Mouse (Mus musculus) hindbrain, embryonic 12.5 days (tissue): ENCODE measurements around the gene Polrmt. TPM values are rescaled to one million over a fixed set of nuclear protein-coding genes. Genes with fewer than 3 reads are reported as not detected.

ENCODE experiments used
- ATAC-seq: fragments of 200-750 bp; cut with Nextera tagmentation; 2 replicates; pipeline ENCODE4 v1.8.0; 2017; ENCODE audit warnings: moderate TSS enrichment; ENCODE audit not compliant: low FRiP score
- H3K27ac ChIP-seq: fragments of 300-500 bp; sonication (generic); 2 replicates; pipeline ENCODE4 v1.5.1; 2016; ENCODE audit warnings: mild to moderate bottlenecking
- H3K27me3 ChIP-seq: fragments of 300-500 bp; sonication (generic); 2 replicates; pipeline ENCODE4 v1.6.1; 2016; ENCODE audit warnings: mild to moderate bottlenecking
- H3K36me3 ChIP-seq: fragments of 300-500 bp; sonication (generic); 2 replicates; pipeline ENCODE4 v1.6.1; 2016; ENCODE audit warnings: mild to moderate bottlenecking
- H3K4me1 ChIP-seq: fragments of 300-500 bp; sonication (generic); 2 replicates; pipeline ENCODE4 v1.6.1; 2016
- H3K4me2 ChIP-seq: fragments of 300-500 bp; sonication (generic); replicated peaks from 2 replicates; pipeline ENCODE4 v1.6.1; 2016; ENCODE audit warnings: mild to moderate bottlenecking
- H3K4me3 ChIP-seq: fragments of 300-500 bp; sonication (generic); 2 replicates; pipeline ENCODE4 v1.5.1; 2016; ENCODE audit warnings: mild to moderate bottlenecking
- H3K9ac ChIP-seq: fragments of 300-500 bp; sonication (generic); 2 replicates; pipeline ENCODE4 v1.6.1; 2016; ENCODE audit warnings: mild to moderate bottlenecking, moderate library complexity
- H3K9me3 ChIP-seq: fragments of 300-500 bp; sonication (generic); replicated peaks from 2 replicates; pipeline ENCODE4 v1.6.1; 2016; ENCODE audit warnings: mild to moderate bottlenecking
- WGBS: fragments of 180-500 bp; shearing (Covaris S2); methylation state at CpG from one replicate; pipeline ENCODE4 v1.1.7; 2016; 5-methylcytosine and 5-hydroxymethylcytosine counted together
- polyA plus RNA-seq: library from polyadenylated mRNA; unstranded; fragments of >200 nt; fragmentation: Nextera tagmentation; extraction: Ambion mirVana; gene quantifications from 2 replicates; pipeline ENCODE4 v1.2.1, GENCODE M21; 2016

Gene Polrmt
- polyA plus RNA-seq = 42.7 and 47.5 TPM in 2 replicates

DNA sequence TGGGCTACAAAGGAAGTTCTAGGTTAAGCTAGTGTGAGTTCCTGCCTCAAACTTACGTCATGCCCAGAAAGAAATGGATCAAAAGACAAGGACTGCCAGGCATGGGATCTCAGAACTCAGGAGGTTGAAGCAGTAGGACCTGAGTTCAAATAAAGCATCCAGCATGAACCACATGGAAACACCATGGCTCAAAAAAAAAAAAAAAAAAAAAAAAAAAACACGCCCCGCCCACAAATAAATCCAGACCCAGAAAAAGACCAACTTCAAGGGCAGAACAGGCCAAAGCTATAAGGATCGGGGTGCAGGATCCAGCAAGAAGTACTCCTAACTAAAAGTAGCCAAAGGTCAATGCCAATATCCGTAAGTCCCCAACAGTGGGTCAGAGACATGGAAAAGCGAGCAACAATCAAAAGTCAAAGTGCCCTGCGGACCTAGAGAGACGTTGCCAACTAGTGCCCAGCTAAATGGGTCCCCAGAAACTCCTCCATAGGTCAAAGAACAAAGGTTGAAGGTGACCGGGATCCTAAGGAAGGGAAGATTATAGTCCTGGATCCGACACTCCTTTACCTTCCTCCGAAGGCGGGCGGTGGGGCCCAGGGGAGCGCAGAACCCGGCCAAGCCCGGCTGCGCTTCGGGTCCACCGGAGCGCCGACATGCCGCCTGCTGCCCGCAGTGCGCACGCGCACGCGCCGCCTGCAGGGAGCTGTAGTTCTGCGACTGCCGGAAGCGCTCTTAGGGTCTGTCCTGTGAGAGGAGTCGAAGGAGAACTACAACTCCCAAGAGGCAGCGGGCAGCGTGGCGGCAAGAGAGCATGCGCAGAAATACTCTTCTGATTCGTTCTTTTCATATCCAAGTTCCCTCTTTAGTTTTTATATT, at the start of gene Polrmt:
Polrmt (minus strand) TSS at position 684 of the 876 bp plus-strand sequence.
- H3K9ac ChIP-seq = peak within 1 kb of the TSS; percentile 61
- H3K4me1 ChIP-seq = peaks cover 11% of the 10 kb centered on the region
- peak within 1 kb of the TSS; percentile 67 for H3K4me2 ChIP-seq
- no peaks in the 10 kb centered on the region for H3K9me3 ChIP-seq
- 3% methylated on average over 38 of the region's 38 CpGs for WGBS
- H3K27ac ChIP-seq = peak within 1 kb of the TSS; percentile 12; the same call in 1 of the 2 replicates
- peaks cover 34% of the 10 kb centered on the region for H3K36me3 ChIP-seq
- peak; percentile 96 for ATAC-seq
- H3K27me3 ChIP-seq = no peaks in the 10 kb centered on the region
- H3K4me3 ChIP-seq = peak within 1 kb of the TSS; percentile 56

DNA sequence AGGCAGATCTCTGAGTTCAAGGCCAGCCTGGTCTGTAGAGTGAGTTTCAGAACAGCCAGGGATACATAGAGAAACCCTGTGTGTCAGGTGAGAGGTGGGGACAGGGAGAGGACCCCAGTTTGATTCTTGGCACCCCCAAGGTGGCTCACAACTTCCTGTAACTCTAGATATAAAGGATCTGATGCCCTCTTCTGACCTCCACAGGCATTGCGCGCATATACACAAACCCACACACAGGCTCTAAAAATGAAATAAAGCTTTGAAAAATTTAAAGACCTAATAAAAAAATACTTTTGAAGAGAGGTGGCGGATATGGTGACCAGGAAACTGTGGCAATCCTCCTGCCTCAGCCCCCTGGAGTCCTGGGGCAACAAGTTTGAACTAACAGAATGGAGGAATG, 49.5 kb upstream of the Polrmt start:
- Histone ChIP-seq H3K4me1 (peaks cover 46% of the 10 kb centered on the region), H3K4me2 (0 out of 2 replicates have a peak overlapping the region, but pooled peaks have one; percentile 0), H3K9me3 (no peaks in the 10 kb centered on the region), H3K36me3 (0 out of 2 replicates have a peak, but pooled peaks cover 4% of the 10 kb centered on the region), H3K4me3 (no peak overlapping the region), H3K27ac (no peak overlapping the region), H3K9ac (no peak overlapping the region), H3K27me3 (no peaks in the 10 kb centered on the region)
- 96% methylated on average over 3 of the region's 3 CpGs for WGBS
- ATAC-seq = no peak

DNA sequence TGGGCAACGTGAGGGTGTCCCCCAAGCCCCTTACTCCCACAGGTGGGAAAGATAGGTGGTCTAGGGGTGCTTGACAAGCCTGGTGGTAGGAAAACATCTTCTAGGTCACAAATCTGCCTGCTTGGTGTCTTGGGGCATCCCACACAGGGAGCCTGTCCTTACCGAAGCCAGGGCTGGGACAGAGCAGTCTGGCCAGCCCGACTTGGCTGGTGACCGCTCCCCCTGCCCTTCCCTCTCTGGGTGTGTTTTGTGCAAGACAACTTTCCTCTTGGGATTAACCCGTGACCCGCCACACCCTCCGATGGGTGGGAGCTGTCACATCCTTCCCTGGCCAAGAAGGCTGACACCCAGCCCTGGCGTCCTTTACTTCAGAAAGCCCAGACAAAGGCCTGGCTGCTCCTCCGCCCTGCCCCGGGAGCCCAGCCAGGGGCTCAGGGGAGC, 48.1 kb upstream of the Polrmt start:
- peak overlapping the region; percentile 94 for H3K27ac ChIP-seq
- H3K36me3 ChIP-seq = no peaks in the 10 kb centered on the region
- no peaks in the 10 kb centered on the region for H3K27me3 ChIP-seq
- H3K4me3 ChIP-seq = peak overlapping the region; percentile 95
- peak; percentile 49 for ATAC-seq
- H3K4me2 ChIP-seq = peak overlapping the region; percentile 90
- no peaks in the 10 kb centered on the region for H3K9me3 ChIP-seq
- peaks cover 38% of the 10 kb centered on the region for H3K4me1 ChIP-seq
- WGBS = 4% methylated on average over 10 of the region's 10 CpGs
- H3K9ac ChIP-seq = peak overlapping the region; percentile 98

DNA sequence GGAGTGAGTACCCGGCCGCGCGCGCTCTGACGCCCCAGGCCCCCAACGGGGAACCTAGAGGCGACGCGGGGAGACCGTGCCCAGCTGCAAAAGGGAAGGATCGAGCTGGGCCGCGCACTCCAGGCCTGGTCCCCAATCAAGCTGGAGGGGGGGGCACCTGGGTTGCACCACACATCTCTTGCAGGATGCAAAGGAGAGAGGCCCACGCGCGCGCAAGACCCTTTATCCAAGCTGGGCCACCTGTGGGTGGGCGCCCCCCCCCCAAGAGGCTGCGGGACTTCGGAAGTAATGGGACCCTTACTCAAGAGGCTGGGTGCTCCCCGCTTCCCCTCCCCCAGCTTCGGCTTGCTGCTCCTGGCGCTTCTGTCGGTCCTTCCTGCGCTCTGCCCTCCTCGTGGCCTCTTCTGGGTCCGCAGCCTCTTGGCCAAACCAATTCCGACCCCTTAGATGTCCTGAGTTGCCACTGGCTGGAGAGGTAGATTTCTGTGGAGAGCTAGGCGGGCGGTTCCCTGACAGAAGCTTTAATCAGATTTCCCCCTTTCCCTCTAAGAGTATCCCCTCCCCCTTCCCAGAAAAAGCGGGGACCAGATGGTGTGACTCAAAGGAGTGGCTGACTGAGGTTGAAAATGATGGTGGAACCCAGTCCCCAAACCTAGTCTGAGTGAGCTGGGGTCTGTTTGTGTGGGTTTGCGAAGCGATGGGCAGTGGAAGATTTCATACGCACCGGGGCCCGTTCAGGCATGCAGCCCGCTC, 47.5 kb upstream of the Polrmt start:
- no peaks in the 10 kb centered on the region for H3K36me3 ChIP-seq
- peak overlapping the region; percentile 95 for H3K4me3 ChIP-seq
- H3K27me3 ChIP-seq = no peaks in the 10 kb centered on the region
- H3K9ac ChIP-seq = peak overlapping the region; percentile 98
- peaks cover 38% of the 10 kb centered on the region for H3K4me1 ChIP-seq
- no peaks in the 10 kb centered on the region for H3K9me3 ChIP-seq
- ATAC-seq = peak; percentile 71
- 3% methylated on average over 32 of the region's 38 CpGs for WGBS
- H3K27ac ChIP-seq = peak overlapping the region; percentile 94
- H3K4me2 ChIP-seq = peak overlapping the region; percentile 90

DNA sequence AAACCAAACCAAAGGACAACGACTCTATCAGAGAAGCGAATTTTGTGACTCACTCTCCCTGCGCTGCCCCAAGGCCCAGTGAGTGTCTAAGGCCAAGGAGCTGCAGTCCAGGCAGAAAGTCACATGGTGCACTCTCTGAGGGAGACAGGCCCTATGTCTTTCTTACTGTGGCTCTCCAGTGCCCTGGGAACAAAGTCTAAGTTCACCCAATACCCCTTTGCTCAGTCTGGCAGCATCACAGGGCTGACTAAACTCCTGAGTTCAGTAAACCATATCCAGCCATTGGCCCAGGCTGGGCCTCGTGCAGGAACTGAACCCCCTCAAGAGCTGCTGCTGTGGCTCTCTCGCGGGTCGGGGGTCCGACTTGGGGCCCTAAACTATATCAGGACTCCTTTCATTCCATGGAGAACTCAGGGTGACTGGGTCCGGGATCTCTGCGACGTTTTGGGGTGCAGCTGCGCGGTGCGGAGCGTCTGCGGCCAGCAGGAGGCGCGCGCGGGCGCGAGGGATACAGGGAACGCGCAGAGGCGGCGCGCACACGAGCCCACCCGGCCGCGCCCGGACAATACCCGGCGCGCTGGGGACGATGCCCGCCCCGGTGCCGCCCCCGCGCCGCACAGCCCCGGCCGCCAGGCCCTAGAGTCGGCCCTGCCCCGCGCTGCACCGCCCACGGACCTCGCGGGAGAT, 46.8 kb upstream of the Polrmt start, which contains the start of gene Palm:
Palm (plus strand) TSS at position 522 of the 687 bp plus-strand sequence.
- H3K4me3 ChIP-seq = peak within 1 kb of the TSS; percentile 95
- no peaks in the 10 kb centered on the region for H3K9me3 ChIP-seq
- H3K27me3 ChIP-seq = no peaks in the 10 kb centered on the region
- ATAC-seq = peak; percentile 66
- H3K9ac ChIP-seq = peak within 1 kb of the TSS; percentile 98
- peak within 1 kb of the TSS; percentile 94 for H3K27ac ChIP-seq
- H3K4me1 ChIP-seq = peaks cover 38% of the 10 kb centered on the region
- WGBS = 6% methylated on average over 43 of the region's 51 CpGs
- H3K36me3 ChIP-seq = no peaks in the 10 kb centered on the region
- H3K4me2 ChIP-seq = peak within 1 kb of the TSS; percentile 90

DNA sequence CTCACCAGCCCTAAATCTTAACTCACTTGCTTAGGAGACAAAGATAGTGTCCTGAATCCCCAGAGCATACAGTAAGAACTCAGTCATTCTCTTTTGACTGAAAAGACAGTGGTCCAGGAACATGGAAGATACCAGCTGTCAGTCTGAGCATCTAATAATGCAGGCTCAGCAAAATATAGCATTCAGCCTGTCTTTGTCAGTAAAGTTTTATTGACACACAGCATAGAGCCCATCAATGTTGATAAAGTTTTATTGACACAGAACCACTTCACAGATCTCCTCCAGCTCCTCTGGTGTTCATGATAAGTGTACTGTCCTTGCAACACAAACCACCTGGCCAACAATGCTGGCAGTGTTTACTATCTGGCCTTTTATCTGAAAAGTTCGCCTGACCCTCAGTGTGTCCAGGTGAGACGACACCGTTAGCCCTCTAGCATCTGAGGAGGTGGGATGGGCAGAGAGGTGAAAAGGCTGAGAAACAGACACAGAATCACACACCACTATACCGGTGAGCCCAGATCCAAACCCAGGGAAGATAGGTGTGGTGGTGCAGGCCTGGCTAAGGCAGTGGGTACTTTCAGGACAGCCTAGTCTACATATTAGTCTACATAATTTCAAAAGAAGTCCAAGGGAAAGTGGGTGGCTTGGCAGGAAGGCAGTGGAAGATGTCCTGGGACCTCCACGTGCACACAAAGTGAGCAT, 46.1 kb upstream of the Polrmt start:
- ATAC-seq = no peak
- Histone ChIP-seq H3K27me3 (no peaks in the 10 kb centered on the region), H3K4me1 (peaks cover 33% of the 10 kb centered on the region), H3K36me3 (no peaks in the 10 kb centered on the region), H3K27ac (peak overlapping the region; percentile 18; the same call in 1 of the 2 replicates), H3K4me3 (no peak overlapping the region), H3K9ac (peak overlapping the region; percentile 98; the same call in 1 of the 2 replicates), H3K9me3 (no peaks in the 10 kb centered on the region), H3K4me2 (peak overlapping the region; percentile 90; the same call in 1 of the 2 replicates)
- 81% methylated on average over 5 of the region's 5 CpGs for WGBS

DNA sequence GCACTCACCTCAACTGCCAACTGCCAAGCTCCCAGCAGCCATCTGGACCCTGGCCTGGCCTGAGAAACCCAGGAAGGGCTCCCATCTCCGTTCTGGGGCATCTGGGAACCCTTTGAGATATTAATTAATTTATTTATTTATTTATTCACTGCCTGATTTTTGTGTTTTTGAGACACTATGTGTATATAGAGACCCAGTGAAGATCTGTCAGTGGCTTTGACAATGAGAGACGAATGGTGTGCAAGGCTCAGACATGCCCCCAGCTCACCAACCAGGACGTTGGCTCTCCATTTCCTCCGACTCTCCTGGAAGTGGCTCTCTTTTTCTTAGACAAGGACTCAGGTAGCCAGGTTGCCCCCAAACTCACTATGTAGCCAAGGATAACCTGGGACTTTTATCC, 44.5 kb upstream of the Polrmt start, which contains the start of gene Prss57:
Prss57 (minus strand) TSS at position 101 of the 400 bp plus-strand sequence.
- H3K36me3 ChIP-seq = no peaks in the 10 kb centered on the region
- H3K4me1 ChIP-seq = peaks cover 18% of the 10 kb centered on the region
- no peak within 1 kb of the TSS for H3K9ac ChIP-seq
- H3K27me3 ChIP-seq = no peaks in the 10 kb centered on the region
- 84% methylated on average over 4 of the region's 4 CpGs for WGBS
- no peak within 1 kb of the TSS for H3K4me3 ChIP-seq
- no peak within 1 kb of the TSS for H3K27ac ChIP-seq
- no peak within 1 kb of the TSS for H3K4me2 ChIP-seq
- no peaks in the 10 kb centered on the region for H3K9me3 ChIP-seq
- ATAC-seq = no peak

DNA sequence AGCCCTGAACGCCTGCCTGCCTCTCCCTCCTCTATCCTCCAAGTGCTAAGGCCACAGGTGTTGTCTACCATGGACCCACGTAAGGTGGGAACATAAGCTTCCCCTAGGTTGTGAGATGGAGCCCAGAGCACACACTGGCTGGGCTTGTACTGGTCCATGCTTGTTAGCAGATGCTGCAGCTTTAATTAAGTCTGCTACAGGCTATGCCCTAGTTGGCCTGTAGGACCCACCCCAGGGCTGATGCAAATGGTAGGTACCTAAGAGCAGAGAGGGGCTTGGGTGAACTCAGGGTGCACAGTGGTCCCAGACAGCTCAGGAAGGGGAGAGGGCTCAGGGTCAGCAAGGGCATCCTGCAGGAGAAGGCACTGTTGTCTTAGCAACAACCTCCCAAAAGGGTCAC, 43.2 kb upstream of the Polrmt start:
- no peak overlapping the region for H3K9ac ChIP-seq
- WGBS = 51% methylated on average over 2 of the region's 2 CpGs
- no peak overlapping the region for H3K4me2 ChIP-seq
- H3K36me3 ChIP-seq = no peaks in the 10 kb centered on the region
- no peak overlapping the region for H3K4me3 ChIP-seq
- no peak overlapping the region for H3K27ac ChIP-seq
- peaks cover 10% of the 10 kb centered on the region for H3K4me1 ChIP-seq
- ATAC-seq = no peak
- peaks cover 6% of the 10 kb centered on the region for H3K27me3 ChIP-seq
- no peaks in the 10 kb centered on the region for H3K9me3 ChIP-seq

DNA sequence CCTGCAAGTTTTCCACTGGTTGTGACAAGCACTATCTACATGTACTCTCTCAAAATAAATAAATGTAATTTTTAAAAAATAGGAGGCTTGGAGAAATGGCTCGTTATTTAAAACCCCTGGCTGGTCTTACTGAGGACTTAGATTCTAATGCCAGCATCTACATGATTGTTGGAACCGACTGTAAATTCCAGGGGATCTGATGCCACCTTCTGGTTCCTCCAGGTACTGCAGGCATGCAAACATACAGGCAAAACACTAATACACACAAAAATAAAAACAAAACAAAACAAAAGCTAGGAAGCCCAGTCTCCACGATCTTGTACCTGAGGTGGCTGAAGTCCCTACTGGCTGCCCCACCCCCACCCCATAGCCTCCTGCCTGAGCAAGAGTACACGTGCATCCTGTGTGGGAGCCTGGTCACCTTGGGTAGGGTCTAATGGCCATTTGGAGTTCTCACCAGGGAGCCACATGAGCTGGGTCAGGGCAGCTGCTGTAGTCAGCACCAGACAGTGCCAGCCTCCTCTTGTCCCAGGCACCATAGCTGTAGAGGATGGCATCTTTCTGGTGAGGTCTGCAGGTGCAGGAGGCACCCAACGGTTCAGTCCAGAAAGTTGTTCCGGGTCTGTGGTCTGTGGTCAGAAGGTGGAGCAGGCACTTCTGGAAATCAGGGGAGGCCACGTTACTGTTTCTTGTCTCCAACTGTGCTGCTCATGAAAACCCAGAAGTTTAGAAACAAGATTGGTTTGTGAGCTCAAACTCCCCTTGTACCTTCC, 42.2 kb upstream of the Polrmt start:
- Histone ChIP-seq H3K36me3 (no peaks in the 10 kb centered on the region), H3K4me3 (no peak overlapping the region), H3K9me3 (no peaks in the 10 kb centered on the region), H3K27me3 (peaks cover 13% of the 10 kb centered on the region), H3K9ac (no peak overlapping the region), H3K4me2 (no peak overlapping the region), H3K27ac (no peak overlapping the region), H3K4me1 (peaks cover 9% of the 10 kb centered on the region; the same call in 1 of the 2 replicates)
- 38% methylated on average over 7 of the region's 7 CpGs for WGBS
- ATAC-seq = no peak

DNA sequence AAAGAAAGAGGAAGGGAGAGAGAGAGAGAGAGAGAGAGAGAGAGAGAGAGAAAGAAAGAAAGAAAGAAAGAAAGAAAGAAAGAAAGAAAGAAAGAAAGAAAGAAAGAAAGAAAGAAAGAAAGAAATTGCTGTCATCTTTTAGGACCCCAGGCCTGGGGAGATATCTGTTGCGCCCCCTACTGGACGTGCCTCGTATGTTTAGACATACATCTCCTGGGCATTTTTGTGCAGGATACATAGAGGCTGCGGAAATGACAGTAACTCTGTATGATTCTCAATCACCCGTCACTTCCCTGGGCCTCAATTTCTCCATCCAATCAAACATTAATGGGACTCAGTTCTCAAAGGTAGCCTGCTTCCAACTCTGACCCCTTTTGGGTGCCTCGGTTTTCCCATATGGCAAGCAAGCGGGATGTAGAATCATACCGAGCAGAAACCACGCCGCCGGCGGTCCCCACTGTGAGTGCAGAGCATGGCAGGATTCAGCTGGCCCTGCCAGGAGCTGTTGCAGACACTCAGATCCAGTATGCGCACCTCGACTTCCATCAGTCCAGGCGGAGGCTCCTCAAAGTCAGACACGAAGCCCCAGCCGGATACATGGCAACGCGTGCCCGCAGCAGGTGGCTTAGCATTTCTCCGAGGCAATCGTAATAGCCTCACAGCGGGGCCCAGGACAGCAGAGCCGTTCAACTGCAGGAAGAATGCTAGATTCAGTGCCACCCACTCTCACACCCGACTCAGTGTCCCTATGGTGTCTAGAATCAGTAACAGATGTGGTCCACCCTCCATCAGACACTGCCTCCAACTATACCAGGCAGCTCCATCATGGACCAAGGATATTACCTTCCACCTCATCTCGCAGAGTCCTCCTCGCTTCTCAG, 37.8 kb upstream of the Polrmt start:
- H3K4me2 ChIP-seq = no peak overlapping the region
- no peaks in the 10 kb centered on the region for H3K36me3 ChIP-seq
- H3K4me3 ChIP-seq = no peak overlapping the region
- H3K27me3 ChIP-seq = peaks cover 49% of the 10 kb centered on the region
- ATAC-seq = no peak
- H3K9ac ChIP-seq = no peak overlapping the region
- no peak overlapping the region for H3K27ac ChIP-seq
- no peaks in the 10 kb centered on the region for H3K9me3 ChIP-seq
- 36% methylated on average over 27 of the region's 27 CpGs for WGBS
- peaks cover 20% of the 10 kb centered on the region for H3K4me1 ChIP-seq
